Mouse (Mus musculus): ENCODE results near the gene Rfesd. TPM values are rescaled to one million over a fixed set of nuclear protein-coding genes. Genes with fewer than 3 reads are reported as not detected.
A peak's percentile ranks its signal among the peaks of the same experiment; 100 is the strongest.

Gene Rfesd
- 1 to 10 TPM; 8.1 to 9.3 TPM for total RNA-seq (2021)

DNA sequence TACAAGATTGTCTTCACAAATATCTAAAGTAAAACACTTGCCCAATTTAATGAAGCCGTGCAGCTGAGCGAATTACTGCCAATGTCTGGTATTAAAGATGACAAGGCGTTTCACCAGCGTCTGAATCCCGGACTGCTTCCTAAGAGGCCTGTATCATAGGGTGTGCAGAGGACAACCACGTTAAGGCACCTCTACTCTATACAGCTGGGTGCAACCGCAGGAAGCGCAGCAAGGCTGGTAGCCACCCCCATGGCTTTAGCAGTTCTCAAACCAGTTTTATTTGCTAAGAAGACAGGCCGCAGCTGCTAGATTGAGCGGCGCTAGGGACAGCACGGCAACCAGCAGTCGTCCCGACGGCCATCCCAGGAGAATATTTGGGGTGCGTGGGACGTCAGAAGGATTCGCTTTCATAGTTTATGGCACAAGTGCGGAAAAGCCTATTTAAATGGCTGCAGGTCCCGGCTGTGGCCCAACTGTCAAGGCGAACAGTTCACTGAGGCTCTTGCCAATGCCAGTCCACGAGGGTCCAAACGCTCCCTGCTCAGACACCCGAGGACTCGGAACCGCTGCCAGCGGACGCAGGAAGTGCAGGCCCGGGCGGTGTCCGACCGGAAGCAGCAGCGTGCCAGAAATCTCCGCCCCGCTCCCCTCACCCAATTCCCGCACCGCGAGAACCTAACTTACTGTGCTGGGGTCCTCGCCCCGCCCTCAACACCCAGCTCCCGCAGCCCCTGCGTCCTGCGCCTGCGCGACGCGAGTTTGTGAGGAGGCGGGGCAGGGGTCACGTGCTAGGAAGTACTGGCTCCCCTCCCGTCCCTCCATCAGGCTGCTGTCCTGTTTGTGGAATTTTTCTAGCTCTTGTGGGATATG lies at the start of gene Rfesd:
Gene Rfesd, minus strand, starts transcription at position 746 of the 870 bp plus-strand sequence.
- DNase-seq, result peak; percentile 99

DNA sequence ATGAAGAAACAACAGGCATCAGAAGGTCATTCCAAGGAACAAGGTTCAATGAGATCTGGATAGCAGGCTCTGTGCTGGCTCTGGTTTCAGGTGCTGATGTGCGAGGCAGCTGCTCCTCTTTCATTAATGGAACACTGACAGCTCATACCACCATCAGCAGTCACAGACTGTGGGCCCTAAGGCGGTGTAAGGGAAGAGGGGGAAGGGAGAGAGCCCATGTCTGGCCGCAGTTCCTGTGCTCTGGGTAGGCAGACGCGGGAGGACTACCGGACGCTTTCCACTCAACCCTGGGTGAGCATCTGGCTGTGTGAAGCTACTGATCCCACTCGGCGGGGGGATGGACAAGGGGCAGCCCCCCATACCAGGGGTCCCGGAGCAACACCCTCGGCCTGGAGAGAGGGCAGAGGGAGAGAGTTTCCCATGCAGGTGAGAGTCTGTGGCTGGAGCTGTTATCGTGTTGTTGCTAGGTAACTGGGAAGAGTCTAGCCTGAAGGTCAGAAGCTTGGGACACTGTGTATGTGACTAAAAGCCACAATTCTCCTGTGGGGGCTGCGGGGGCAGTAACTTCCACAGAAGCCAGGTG lies 45.9 kb upstream of the Rfesd start:
- no peak for DNase-seq

DNA sequence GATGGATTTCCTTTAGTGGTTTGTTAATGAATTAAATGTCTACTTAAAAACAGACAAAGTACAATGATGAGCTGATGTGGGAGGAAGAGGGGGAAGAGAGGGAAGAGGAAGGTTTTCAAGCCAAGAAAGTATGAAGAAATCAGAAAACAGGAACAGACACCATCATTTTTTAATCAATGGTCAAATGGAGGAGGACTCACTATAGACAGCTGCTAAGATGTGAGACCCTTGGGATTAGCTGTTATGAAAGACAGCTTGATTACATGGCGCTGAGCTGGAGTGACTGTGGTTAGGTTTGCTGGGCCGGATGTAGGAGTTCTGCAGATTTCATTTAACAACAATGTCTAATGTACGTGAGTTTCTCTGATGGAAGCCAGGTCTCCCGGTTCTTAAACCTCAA lies 45.0 kb upstream of the Rfesd start:
- DNase-seq, result no peak

DNA sequence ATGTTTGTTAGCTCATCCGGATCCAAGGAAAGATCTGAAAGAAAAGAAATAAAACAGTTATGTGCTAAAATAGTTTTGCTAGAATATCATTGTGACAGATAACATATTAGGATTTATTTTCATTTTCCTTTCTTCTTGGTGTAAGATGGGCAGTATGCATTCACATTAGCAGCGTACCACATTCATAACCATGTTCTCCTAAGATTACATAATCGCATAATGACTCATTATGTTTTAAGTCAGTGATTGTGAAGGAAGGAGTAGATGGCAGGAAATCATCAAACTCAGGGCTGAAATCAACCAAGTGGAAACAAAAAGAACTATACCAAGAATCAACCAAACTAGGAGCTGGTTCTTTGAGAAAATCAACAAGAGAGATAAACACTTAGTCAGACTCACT lies 44.0 kb upstream of the Rfesd start:
- no peak for DNase-seq

DNA sequence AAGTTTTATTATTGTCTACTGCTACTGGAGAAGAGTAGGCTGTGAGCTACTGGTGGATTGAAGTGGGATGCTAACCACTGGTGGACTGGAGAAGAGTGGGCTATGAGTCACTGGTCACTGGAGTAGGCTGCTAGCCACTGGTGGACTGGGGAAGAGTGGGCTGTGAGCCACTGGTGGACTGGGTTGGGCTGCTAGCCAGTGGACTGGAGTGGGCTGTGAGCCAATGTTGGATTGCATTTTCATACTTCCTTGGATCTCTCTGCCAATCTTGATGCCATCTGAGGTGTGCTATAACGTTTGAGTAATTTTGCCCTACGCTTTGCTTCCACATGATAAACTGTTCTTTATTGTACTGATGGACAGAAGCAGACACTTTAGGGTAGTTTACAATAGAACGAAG lies 43.6 kb upstream of the Rfesd start:
- DNase-seq, result no peak

DNA sequence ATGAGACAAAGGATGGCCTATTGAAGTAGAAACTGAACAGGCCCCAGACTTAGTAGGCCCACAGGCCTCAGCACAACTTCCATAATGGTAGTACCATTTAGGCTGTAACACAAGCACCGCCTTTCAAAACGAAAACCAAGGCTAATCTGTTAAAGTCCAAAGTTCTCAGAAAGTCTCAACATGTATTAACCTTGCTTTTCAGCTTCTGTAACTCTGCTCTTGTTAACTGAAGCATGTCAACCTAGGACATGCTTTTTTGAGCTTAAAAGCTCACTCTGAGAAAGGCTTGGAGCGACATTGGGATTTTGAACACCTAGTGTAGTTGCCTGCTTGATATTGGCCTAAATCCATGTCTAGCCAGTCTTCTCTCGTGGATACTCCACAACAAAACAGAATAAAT lies 41.1 kb upstream of the Rfesd start:
- DNase-seq, result no peak

DNA sequence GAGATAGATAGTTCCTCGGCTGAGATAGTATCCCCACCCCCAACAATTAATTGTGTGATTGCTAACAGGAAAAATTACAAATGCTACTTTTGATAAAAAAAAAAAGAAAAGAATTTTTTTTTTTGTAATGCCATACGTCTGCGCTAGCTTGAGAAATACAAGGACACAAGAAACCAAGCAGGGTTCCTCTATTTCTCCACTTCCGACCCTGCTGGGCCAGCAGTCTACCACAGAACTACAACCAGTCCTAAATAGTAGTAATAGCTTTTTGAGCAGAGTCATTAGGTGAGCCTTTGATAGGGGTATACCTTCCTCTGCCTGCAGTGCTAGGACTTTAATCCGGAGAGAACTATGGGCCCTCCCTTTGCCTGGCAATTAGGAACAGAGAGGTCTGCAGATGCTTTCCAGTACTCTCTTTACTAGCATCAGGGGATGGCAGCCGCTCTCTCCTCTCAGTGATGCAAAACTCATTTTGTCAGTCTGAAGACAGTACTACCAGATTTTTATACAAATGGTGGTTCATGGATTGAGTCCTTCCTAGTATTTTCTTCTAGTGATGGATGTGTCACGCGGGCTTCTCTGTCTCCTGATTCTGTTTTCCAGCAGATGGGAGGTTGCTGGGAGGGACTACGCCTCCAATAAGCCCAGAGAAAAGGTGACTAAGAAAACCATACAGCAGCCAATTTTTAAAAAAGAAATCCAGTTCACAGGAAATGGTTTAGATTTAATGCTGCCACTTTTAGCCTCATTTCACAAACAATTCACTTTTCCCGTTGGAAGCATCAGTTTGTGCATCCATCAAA lies 38.9 kb upstream of the Rfesd start:
- no peak for DNase-seq

DNA sequence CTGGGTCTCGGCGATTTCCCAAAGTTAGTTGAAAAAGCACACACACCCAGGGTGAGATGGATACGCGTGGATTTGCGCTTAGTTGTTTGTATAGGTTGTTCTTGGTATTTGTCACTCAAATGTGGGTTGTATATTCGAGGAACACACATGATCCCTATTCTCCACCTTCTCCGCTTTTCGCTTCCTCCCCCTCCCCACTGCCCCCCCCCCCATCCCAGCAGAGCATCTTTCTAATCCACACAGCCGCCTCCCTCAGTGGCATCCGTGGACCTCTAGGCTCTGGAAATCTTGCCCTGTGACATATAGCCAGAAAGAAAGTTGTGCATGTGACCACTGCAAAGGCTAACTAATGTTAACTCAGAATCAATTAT lies 38.4 kb upstream of the Rfesd start, which contains the start of gene Gpr150:
Gene Gpr150, minus strand, starts transcription at position 101 of the 371 bp plus-strand sequence.
- no peak for DNase-seq

DNA sequence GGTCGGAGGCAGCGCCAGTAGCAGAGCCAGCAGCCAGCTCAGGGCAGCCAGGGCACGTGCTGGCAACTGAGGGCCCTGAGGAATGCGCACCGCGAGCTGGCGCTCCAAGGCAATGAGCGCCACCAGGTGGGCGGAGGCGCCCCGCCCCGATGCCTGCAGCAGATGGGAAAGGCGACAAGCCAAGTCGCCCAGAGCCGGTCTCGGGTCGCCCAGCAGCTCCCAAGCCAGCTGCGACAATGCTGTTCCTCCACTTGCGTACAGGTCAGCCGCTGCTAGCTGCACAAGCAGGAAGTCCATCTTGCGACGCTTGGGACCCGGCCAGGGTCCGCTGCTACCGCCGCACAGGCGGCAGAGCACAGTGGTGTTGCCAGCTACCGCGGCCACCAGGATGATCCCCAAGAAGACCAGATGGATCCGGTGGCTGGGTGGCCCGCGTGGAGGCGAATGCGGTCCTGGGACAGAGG lies 37.8 kb upstream of the Rfesd start:
- peak; percentile 59 for DNase-seq

DNA sequence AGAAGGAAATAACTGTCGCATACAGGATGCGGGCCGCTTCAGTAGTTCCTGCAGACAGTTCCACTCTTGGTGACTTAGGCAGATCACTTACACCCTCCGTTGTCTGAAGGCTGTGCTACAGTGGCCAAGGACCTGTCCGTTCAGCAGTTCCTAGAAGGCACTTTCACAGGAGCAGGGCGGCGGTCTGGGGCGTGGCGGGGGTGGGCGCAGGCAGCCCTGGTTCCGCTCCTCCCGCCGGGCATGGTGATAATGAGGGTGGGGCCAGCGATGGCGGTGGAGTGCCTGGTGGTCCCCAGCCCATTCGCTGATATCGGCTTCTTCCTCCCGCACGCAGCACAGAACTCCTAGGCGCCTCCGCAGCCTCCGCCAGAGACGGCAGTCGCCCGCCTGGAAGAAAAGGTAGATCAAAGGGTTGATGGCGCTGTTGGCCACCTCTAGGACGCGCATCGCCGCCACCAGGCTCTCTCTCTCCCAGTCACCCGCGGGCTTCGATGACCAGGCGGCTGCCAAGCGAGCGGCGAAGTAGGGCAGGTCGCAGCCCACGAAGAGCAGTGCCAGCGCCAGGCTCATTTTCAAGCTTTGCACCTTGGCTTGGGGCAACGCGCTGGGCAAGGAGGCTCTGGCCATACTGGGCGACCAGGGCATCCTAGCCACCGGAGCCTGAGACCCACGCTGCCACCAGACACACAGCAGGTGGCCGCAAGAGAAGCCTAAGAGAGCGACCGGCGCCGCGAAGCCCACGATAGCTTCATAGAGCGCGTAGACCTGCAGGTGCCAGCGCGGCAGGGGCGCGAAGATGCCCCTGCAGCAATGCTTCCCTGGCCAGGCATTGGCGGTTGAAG lies 37.1 kb upstream of the Rfesd start:
- DNase-seq, result peak; percentile 6

DNA sequence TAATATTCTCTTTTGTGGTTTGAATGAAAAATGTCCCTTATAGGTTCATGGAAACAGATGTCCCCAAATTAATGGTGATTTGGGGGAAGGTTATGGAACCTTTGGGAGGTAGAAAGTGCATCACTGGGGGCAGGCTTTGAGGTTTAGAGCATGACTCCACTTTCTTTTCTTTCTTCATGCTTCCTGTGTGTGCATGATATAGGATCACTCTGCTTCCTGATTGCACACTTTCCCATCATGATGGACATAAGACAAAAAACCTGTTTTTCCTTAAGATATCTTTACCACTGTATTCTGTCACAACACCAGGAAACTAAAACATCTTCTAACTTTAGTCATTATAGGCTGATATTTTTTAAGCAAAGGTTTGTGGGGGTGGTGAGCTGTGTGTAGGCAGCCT lies 26.5 kb upstream of the Rfesd start:
- no peak for DNase-seq

DNA sequence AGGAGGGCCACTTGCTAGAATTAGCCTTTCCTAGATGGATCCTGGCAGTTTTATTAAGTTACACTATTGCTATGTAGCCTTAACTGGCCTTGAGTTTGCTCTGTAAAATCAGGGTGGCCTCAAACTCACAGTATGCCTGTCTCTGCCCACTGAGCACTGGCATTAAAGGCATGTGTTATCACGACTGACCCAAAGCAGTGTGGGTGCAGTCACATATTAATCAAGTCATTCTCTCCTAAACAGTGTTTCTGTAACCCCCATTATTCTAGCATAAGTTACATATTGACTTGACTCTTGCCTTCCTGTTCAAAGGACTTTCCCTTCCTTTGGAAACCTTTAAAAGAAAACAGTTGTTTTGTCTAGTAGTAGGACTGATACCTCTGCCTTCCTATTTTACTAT lies 23.9 kb upstream of the Rfesd start:
- no peak for DNase-seq

DNA sequence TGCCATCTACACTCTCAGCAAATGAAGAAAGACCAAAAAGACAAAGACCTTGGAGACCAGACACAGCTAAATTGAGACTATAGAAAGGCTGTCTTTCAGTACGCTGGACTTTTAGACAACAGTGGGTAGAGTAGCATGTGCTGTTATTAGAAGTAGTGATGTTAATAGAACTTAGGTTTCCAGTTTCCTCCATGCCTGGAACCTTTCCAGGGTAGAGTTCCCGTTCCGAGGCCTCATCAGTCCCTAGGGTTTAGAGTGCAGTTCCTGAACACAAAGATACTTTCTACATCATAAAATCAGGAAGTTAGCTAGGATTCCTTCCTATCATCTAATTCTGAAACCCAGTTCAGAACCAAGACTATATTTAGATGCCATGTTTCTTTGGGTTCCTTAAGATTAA lies 6.1 kb upstream of the Rfesd start:
- DNase-seq, result no peak

DNA sequence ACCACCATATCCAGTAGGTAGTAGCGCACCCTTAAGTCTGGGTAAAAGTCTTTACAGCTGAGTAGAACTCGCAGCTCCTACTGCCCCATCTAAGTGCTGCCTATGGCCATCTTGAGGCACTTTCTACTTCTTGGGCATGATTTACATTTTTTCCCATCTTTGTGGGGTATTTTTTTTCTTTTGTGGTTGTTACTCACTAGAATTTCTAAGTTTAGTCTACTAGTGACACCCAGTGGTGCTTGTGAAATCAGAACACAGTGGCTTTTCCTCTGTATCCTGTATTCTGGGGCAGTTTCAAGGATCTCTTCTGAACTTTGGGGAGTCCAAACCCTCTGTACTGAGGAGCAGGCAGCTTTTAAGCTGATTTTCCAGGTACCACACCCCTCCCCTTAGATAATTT lies 3.3 kb upstream of the Rfesd start:
- no peak for DNase-seq

DNA sequence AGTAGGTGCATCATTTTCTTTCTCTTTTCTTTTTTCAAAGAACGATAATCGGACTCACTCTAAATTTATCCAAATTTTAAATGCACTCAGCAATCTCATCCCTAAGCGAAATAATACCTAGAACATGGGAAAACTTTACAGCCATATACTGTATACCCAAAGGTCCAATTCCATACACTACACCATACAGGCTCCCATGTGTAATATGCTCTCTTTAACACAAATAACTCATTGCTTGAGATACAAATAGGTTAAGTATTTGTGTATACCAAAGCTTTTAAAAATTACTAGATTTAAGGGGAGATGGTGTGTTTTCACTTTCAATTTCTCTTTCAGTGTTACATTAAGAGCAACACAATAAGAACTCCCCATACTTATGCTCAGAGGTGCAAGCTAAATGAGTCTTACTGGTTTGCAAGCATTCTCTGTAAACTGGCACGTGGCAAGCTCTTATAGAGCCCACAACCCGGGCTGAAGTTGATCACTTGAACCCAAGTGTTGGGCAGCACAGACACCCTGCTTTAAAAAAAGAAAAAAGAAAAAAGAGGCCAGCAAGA lies 403 bp upstream of the Rfesd start:
- no peak for DNase-seq

DNA sequence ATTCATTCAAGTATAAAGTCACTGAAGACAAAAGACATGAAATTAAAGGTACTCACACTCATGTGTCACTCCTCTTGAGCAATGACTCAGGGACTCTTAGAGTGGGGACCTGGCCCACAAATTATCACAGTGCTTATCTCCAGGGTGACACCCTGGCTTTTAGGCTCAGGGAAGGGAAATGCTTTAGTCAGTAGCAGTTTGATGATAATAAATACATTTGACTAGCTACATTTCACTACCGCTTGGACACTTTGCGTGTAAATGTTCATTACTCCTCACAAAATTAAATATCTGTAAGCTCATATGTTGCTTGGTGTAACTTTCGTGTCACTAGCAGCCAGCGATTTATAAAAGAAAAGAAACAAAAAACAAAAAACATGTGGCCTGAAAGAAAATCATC lies 1.1 kb downstream of the Rfesd start:
- no peak for DNase-seq

DNA sequence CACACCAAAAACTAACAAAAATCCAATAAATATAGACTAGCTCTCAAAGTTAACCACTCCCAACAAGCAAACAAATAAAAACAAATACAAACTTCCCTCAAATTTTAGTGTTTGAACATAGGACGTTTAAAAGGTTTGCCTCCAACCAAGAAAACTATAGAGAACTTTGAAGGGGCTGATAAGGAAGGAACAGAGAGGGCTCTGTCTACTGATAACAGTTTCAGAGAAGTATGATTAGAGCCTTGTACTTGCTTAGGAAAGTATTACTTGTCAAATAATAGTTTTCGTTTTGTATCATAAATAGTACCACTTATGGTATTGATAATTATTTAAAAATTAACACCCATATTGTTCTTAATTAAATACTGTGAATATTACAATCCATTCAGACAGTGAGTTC lies 4.0 kb downstream of the Rfesd start:
- no peak for DNase-seq

DNA sequence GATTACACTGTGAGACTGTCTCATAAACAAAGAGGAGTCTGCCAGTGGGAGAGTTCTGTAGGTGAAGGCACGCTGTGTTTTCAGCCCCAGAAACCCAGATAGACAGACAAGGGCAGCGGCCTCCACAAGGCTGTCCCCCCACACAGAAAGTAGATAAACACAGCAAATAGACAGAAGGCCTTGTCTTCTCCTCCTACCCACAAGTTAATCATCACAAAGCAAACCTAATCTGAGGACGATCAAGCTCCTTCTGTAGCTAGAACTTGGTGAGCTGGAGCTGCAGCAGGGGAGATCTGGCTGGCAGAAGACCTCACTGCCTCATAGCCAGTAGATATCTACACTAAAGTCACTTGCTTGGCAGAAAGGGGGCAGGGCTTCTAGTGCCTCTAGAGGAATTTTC lies 15.2 kb downstream of the Rfesd start:
- no peak for DNase-seq

DNA sequence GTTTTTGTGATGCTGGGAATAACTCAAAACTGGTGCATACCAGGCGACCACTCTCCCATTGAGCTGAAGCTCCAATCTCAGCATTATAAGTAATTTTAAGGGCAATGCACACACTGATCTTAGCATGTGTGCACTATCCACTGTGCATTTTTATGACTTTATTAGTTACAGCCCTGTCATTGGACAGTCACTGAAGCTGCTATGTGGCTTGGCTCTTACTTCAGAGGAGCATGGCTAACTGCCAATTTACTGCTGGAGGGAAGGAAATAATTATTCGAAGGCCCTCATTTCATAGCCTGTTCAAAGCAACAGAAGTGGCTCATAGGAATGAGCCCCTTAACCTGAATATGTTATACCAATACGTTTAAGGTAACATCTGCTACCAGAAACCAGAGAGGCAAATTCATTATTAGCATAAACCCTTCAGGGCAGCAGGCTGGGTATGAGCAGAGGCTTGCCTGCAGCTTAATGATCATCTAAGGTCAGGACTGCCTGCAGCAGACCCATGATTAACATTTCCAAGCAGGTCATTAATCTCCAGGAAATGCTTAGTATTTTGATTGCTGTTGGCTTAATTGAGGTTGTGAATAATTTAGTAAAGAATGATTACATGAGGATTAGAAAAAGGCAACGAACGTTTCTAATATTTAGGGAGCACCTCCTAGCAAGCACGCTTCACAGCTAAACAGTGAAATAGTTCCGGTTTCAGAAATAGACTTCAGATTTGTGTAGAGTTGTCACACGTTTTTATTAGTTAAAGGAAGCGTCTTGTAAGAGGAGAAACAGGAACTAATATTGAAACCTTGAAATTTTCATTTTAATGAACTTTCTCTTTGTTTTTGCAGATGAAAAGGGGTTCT lies 26.1 kb downstream of the Rfesd start:
- DNase-seq, result peak; percentile 19

DNA sequence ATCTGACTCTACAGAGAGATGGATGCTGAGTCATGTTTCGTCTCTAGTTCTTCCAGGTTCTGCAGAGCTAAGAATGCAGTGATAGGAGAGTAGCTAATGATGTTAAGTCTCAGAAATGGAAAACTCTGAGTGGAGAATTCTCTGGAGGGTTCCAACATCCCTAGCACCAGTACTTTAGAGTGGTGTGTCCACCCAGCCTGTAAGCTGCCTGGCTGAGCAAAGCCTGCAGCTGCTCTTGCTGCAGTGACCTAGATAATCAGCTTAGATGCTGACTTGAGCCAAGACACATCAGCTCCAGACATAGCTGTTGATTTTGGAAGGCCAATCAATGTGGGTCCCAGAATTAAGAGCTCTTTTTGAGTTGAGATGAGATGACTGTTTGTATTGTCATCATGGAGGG lies 30.4 kb downstream of the Rfesd start:
- peak; percentile 13 for DNase-seq

DNA sequence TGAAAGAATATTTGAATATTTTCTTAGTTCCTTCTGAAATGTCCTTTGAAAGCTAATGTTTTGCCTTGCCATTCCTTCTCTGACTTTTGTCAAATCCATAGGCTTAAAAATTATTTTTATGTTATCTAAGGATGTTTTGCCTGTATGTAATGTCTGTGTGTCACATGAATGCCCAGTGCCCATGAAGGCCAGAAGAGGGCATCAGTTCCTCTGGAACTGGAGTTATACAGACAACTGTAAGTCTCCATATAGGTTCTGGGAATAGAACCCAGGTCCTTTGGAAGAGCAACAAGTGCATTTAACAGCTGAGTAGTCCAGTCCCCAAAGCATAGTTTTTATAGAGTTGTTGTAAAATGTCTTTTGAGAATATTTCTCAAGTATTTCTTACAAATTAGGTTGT lies 36.6 kb downstream of the Rfesd start:
- DNase-seq, result no peak
